24 mouse cellular contexts compared by ENCODE assay signal in the genomic region with DNA sequence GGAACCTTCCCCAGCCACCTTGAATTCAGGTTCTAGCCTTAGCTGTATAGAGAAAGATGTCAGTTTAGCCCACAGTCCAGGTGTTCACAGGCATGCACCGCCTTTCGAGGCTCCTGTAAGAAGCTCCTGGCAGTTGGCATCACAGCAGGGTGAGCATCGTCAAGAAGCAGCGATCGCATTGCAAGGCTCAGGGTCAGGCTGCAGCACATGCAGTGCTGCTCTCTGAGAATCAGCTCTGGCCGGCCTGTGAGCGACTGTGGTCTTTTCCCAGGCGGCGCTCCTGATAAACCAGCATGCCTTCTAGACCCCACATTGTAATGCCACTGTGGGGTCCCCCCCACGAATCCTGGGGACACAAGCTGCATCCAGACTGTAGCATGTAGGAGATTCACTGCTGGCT. TPM values are rescaled to one million over a fixed set of nuclear protein-coding genes. Genes with fewer than 3 reads are reported as not detected.
DNase-seq lines count a peak whose midpoint lies in the region; ATAC-seq lines count a peak whose summit lies in the region.
"Had no signal": no experiment of that assay in that cellular context is flagged by ENCODE, and none has a peak within 500 bp of the region (broad histone marks: within the 10 kb centered on the region; RNA-seq: fewer than 3 reads in every experiment).

No protein-coding gene starts in this region.

- no peak overlapping the region for H3K4me3 ChIP-seq in hindbrain, embryonic 10.5 days
- no peak overlapping the region for H3K4me3 ChIP-seq in hindbrain, embryonic 11.5 days (ENCODE audit: low read depth, low read length)
- H3K4me3 ChIP-seq: embryonic facial prominence, embryonic 12.5 days; erythroblast, embryonic 14.5 days; forebrain, embryonic 15.5 days; gastrocnemius, adult 2 months; heart, embryonic 15.5 days; layer of hippocampus, adult 2 months; stomach, embryonic 15.5 days had no signal

- no peak overlapping the region for H3K9ac ChIP-seq in hindbrain, embryonic 11.5 days (ENCODE audit: low read depth, low read length)
- H3K9ac ChIP-seq: embryonic facial prominence, embryonic 12.5 days; forebrain, embryonic 15.5 days; heart, embryonic 15.5 days; stomach, embryonic 15.5 days had no signal

- H3K27me3 ChIP-seq in hindbrain, embryonic 10.5 days (ENCODE audit: insufficient read depth, poor library complexity, severe bottlenecking) = no peaks in the 10 kb centered on the region
- H3K27me3 ChIP-seq in hindbrain, embryonic 11.5 days (ENCODE audit: control insufficient read depth, insufficient read depth, low read length) = no peaks in the 10 kb centered on the region
- H3K27me3 ChIP-seq: embryonic facial prominence, embryonic 12.5 days; forebrain, embryonic 15.5 days; heart, embryonic 15.5 days; stomach, embryonic 15.5 days had no signal

- H3K36me3 ChIP-seq in hindbrain, embryonic 10.5 days = peaks cover 6% of the 10 kb centered on the region
- H3K36me3 ChIP-seq in hindbrain, embryonic 11.5 days (ENCODE audit: control insufficient read depth, insufficient read depth, low read length) = no peaks in the 10 kb centered on the region
- H3K36me3 ChIP-seq: stomach, embryonic 15.5 days had no signal

- H3K4me1 ChIP-seq in hindbrain, embryonic 10.5 days (replicated peaks) = no peaks in the 10 kb centered on the region
- H3K4me1 ChIP-seq in hindbrain, embryonic 11.5 days (replicated peaks; ENCODE audit: control insufficient read depth, insufficient read depth, low read length) = no peaks in the 10 kb centered on the region
- H3K4me1 ChIP-seq: embryonic facial prominence, embryonic 12.5 days; heart, embryonic 15.5 days; stomach, embryonic 15.5 days had no signal

- WGBS in hindbrain, embryonic 10.5 days = 71% methylated on average over 10 of the region's 10 CpGs
- WGBS in hindbrain, embryonic 11.5 days = 68% methylated on average over 10 of the region's 10 CpGs

- ATAC-seq in hindbrain, embryonic 11.5 days (ENCODE audit: low FRiP score) = no peak
- peak; percentile 10 for ATAC-seq in CD4-positive, CD25-positive, alpha-beta regulatory T cell, adult 4 months
- ATAC-seq: forebrain, embryonic 15.5 days; midbrain, embryonic 16.5 days had no signal

- no peaks in the 10 kb centered on the region for H3K9me3 ChIP-seq in hindbrain, embryonic 10.5 days
- no peaks in the 10 kb centered on the region for H3K9me3 ChIP-seq in hindbrain, embryonic 11.5 days (ENCODE audit: control insufficient read depth, low read length)
- H3K9me3 ChIP-seq: embryonic facial prominence, embryonic 12.5 days; forebrain, embryonic 15.5 days; heart, embryonic 15.5 days; stomach, embryonic 15.5 days had no signal

- H3K4me2 ChIP-seq in hindbrain, embryonic 11.5 days (replicated peaks; ENCODE audit: low read depth, low read length) = no peak overlapping the region
- H3K4me2 ChIP-seq: embryonic facial prominence, embryonic 12.5 days; forebrain, embryonic 15.5 days; heart, embryonic 15.5 days; stomach, embryonic 15.5 days had no signal

- no peak for DNase-seq in hindbrain, embryonic 10.5 days (ENCODE audit: low spot score)
- no peak for DNase-seq in hindbrain, embryonic 11.5 days (ENCODE audit: low spot score)
- peak; percentile 46 for DNase-seq in cerebellum, adult 11-12 months
- DNase-seq in cerebellum, postnatal 14 days = peak; percentile 18 to 48
- no peak for DNase-seq in gastrocnemius, postnatal 10 days
- no peak for DNase-seq in adrenal gland, postnatal 14 days
- DNase-seq in spleen, adult 18-20 months = no peak
- DNase-seq: adrenal gland, adult 2 months; gastrocnemius, adult 2 months; heart, adult 18-20 months; kidney, adult 18-20 months; layer of hippocampus, postnatal 36 days; liver; lung, adult 2 months; right cerebral cortex, postnatal 14 days had no signal

- 0 out of 2 replicates have a peak overlapping the region, but pooled peaks have one; percentile 30 for H3K27ac ChIP-seq in hindbrain, embryonic 10.5 days
- no peak overlapping the region for H3K27ac ChIP-seq in hindbrain, embryonic 11.5 days (ENCODE audit: low read depth, low read length)
- H3K27ac ChIP-seq: embryonic facial prominence, embryonic 12.5 days; forebrain, embryonic 15.5 days; gastrocnemius, adult 2 months; heart, embryonic 15.5 days; kidney, postnatal 0 days; layer of hippocampus, adult 2 months; stomach, embryonic 15.5 days had no signal

RNA-seq across cellular contexts. Expression of a gene that starts 18.2 kb away (rescaled TPM):
- 16.7 and 16.8 TPM in 2 replicates for polyA plus RNA-seq in hindbrain, embryonic 10.5 days (2016; fragmentation: Nextera tagmentation; extraction: Ambion mirVana)
- polyA plus RNA-seq in hindbrain, embryonic 11.5 days (2014; fragmentation: Nextera tagmentation; extraction: Ambion mirVana) = 22.0 and 22.2 TPM in 2 replicates
- 10 to 100 TPM; 37.2 to 45.8 TPM for polyA plus RNA-seq in CD4-positive, CD25-positive, alpha-beta regulatory T cell, adult 4 months (2017; shearing (Covaris generic))
- total RNA-seq in gastrocnemius, postnatal 10 days (2021) = 10 to 100 TPM; 12.6 to 20.3 TPM
- total RNA-seq in adrenal gland, postnatal 14 days (2021) = 54.8 and 73.2 TPM in 2 replicates

RNA-seq across cellular contexts. Expression of a gene that starts 27.3 kb away (rescaled TPM):
- polyA plus RNA-seq in hindbrain, embryonic 10.5 days (2016; fragmentation: Nextera tagmentation; extraction: Ambion mirVana) = 63.5 and 65.9 TPM in 2 replicates
- polyA plus RNA-seq in hindbrain, embryonic 11.5 days (2014; fragmentation: Nextera tagmentation; extraction: Ambion mirVana) = 77.3 and 88.5 TPM in 2 replicates
- polyA plus RNA-seq in CD4-positive, CD25-positive, alpha-beta regulatory T cell, adult 4 months (2017; shearing (Covaris generic)) = 10 to 100 TPM; 36.0 to 36.2 TPM
- total RNA-seq in gastrocnemius, postnatal 10 days (2021) = 10 to 100 TPM; 70.5 to 75.3 TPM
- total RNA-seq in adrenal gland, postnatal 14 days (2021) = 104 and 112 TPM in 2 replicates

Comparison
In these comparisons a context has a peak if more than half of its experiments do, and no peak if none do; other contexts are left out.
1. DNase-seq: peak in cerebellum, adult 11-12 months (single experiment) and cerebellum, postnatal 14 days (2 of 2); none in hindbrain, embryonic 10.5 days (single experiment), hindbrain, embryonic 11.5 days (single experiment), gastrocnemius, postnatal 10 days (single experiment), adrenal gland, postnatal 14 days (single experiment) and spleen, adult 18-20 months (0 of 2).